Mouse (Mus musculus) bone marrow, adult 2 months (tissue): ENCODE measurements around the gene Setd1b.

Experiments
- CTCF ChIP-seq: fragments of 200-500 bp; IDR thresholded peaks from 2 replicates; pipeline ENCODE4 v1.5.1; 2011; ENCODE audit warnings: low read length, control low read depth; ENCODE audit not compliant: control insufficient read depth, insufficient read depth
- POLR2A ChIP-seq: fragments of 200-500 bp; IDR thresholded peaks from 2 replicates; pipeline ENCODE4 v1.6.1; 2011; ENCODE audit warnings: low read depth, mild to moderate bottlenecking, control low read depth, low read length, borderline replicate concordance; ENCODE audit not compliant: control insufficient read depth

GRCm38 (mm10) chr5:123132308-123133071, 9.5 kb upstream of the Setd1b start, which contains the start of gene Rhof:
- TF ChIP-seq CTCF (peak; percentile 94), POLR2A (peak; percentile 61; the same call in 1 of the 2 replicates)
